Mouse (Mus musculus): Measurements from ENCODE around the gene Man1c1.

- no peak for TF ChIP-seq CTCF (IDR thresholded peaks at IDR 0.05; ENCODE audit: low read depth, low read length)
- no peak for TF ChIP-seq POLR2A (IDR thresholded peaks at IDR 0.05; ENCODE audit: borderline replicate concordance, low read depth, low read length)
Observed at GRCm38 (mm10) chr4:134700911-134701310, 3.2 kb downstream of the Man1c1 start.

All from bone marrow macrophage, adult 2 months (primary cell).